Mouse (Mus musculus) cortical plate, adult 2 months (tissue): Measurements from ENCODE around the gene Dnaaf1.

ENCODE experiments used
- CTCF ChIP-seq: fragments of 200-500 bp; IDR thresholded peaks from 2 replicates; pipeline ENCODE4 v1.5.1; 2011; ENCODE audit warnings: mild to moderate bottlenecking, control low read depth, low read length; ENCODE audit not compliant: insufficient read depth; ENCODE audit errors: extremely low read depth
- POLR2A ChIP-seq: fragments of 200-500 bp; IDR thresholded peaks from 2 replicates; pipeline ENCODE4 v1.6.1; 2011; ENCODE audit warnings: mild to moderate bottlenecking, low read length, control low read depth; ENCODE audit not compliant: insufficient read depth; ENCODE audit errors: extremely low read depth

DNA sequence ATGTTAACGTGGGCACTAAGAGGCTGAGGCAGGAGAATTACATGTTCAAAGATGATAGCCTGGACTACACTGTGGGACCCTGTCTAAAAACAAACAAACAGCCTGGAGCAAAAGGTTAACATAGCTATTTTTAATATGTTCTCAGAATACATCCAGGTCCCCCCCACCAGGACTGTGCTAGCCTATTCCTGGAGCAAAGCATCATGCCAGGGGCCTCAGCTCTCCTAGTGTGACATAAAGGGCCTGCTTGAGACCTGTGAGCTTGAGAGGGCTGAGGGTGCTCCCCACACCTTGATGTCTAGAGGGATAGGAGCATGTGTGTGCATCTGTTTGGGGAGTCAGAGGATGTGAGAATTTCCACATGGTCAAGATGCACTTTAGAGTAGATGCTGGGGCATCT lies 48.7 kb downstream of the Dnaaf1 start:
- TF ChIP-seq CTCF (no peak), POLR2A (no peak)
